Mouse (Mus musculus): Measurements from ENCODE around the gene Rab4a. TPM values are rescaled to one million over a fixed set of nuclear protein-coding genes. Genes with fewer than 3 reads are reported as not detected.
A peak's percentile ranks its signal among the peaks of the same experiment; 100 is the strongest.
"Not testable (repeated sequence)": the region's sequence is repeated elsewhere in the genome, so short reads cannot be mapped to it uniquely, and the experiment has no call there.

The Rab4a gene
- polyA plus RNA-seq, 1 experiment from 2014 or later, result 42.3 TPM

DNA sequence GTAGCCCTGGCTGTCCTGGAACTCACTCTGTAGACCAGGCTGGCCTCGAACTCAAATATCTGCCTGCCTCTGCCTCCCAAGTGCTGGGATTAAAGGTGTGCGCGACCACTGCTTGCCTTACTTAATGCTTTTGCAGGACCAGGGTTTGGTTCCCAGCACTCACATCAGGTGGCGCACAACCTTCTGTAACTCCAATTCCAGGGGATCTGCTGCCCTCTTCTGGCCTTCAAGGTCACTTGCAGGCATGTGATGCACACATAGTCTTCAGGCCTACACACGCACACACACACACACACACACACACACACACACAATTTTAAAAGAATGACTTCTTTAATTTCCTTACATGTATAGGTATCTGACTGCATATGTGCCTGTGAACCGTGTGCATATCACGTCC is 4.9 kb upstream of the Rab4a start:
- Histone ChIP-seq H3K4me3 (no peak overlapping the region), H3K4me1 (replicated peaks) (peaks cover 3% of the 10 kb centered on the region; the same call in 1 of the 2 replicates), H3K27ac (ENCODE audit: poor library complexity, severe bottlenecking) (no peak overlapping the region), H3K9me3 (replicated peaks) (peaks cover 7% of the 10 kb centered on the region; the same call in 1 of the 2 replicates), H3K36me3 (no peaks in the 10 kb centered on the region), H3K9ac (no peak overlapping the region), H3K4me2 (no peak overlapping the region), H3K27me3 (replicated peaks) (no peaks in the 10 kb centered on the region)
- WGBS, result 91% methylated on average over 7 of the region's 7 CpGs
- ATAC-seq (ENCODE audit: insufficient number of reproducible peaks, low FRiP score), result no peak

DNA sequence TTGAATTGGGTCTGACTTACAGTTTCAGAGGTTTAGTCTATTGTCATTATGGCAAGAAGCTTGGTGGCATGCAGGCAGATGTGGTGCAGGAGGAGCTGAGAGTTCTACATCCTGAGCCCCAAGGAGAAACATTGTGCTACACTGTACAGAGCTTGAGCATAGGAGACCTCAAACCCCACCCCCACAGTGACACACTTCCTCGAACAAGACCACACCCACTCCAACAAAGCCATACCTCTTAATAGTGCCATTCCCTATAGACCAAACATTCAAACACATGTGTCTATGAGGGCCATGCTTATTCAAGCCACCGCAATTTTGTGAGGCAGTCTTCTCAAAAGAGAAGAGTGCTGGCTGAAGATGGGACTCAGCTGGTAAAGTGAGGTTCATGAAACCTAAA is 4.2 kb upstream of the Rab4a start:
- Histone ChIP-seq H3K4me1 (replicated peaks) (peaks cover 4% of the 10 kb centered on the region), H3K27ac (ENCODE audit: poor library complexity, severe bottlenecking) (no peak overlapping the region), H3K27me3 (replicated peaks) (no peaks in the 10 kb centered on the region), H3K9ac (no peak overlapping the region), H3K9me3 (replicated peaks) (peaks cover 7% of the 10 kb centered on the region; the same call in 1 of the 2 replicates), H3K4me3 (no peak overlapping the region), H3K36me3 (no peaks in the 10 kb centered on the region), H3K4me2 (no peak overlapping the region)
- no peak for ATAC-seq (ENCODE audit: insufficient number of reproducible peaks, low FRiP score)
- WGBS, result 79% methylated on average over 2 of the region's 2 CpGs

DNA sequence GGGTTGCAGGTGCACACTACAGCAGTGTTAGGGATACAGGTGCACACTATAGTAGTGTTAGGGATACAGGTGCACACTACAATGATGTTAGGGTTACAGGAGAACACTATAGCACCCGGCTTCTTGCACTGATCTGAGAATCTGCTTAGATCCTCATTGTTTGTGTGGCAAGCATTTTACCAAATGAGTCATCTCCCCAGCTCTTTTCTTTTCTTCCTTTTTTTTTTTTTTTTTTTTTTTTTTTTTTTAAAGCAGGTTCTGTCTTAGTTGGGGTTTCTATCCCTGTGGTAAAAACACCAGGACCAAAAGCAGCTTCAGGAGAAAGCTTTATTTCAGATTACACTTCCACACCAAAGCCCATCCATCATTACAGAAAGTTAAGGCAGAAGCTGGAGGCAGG is 2.1 kb upstream of the Rab4a start:
- no peak overlapping the region for H3K27ac ChIP-seq (ENCODE audit: poor library complexity, severe bottlenecking)
- no peak overlapping the region for H3K9ac ChIP-seq
- H3K27me3 ChIP-seq (replicated peaks), result no peaks in the 10 kb centered on the region
- H3K4me2 ChIP-seq, result no peak overlapping the region
- WGBS, result 60% methylated on average over 1 of the region's 1 CpGs
- H3K9me3 ChIP-seq (replicated peaks), result peaks cover 7% of the 10 kb centered on the region; the same call in 1 of the 2 replicates
- ATAC-seq (ENCODE audit: insufficient number of reproducible peaks, low FRiP score), result no peak
- no peaks in the 10 kb centered on the region for H3K36me3 ChIP-seq
- no peak overlapping the region for H3K4me3 ChIP-seq
- peaks cover 16% of the 10 kb centered on the region for H3K4me1 ChIP-seq (replicated peaks)

GRCm38 (mm10) chr8:123804586-123804985 is 1.2 kb upstream of the Rab4a start:
- Histone ChIP-seq H3K4me3 (no peak overlapping the region), H3K4me1 (replicated peaks) (peaks cover 16% of the 10 kb centered on the region), H3K4me2 (no peak overlapping the region), H3K9ac (no peak overlapping the region), H3K27ac (ENCODE audit: poor library complexity, severe bottlenecking) (no peak overlapping the region), H3K9me3 (replicated peaks) (peaks cover 7% of the 10 kb centered on the region; the same call in 1 of the 2 replicates), H3K36me3 (peaks cover 3% of the 10 kb centered on the region; the same call in 1 of the 2 replicates), H3K27me3 (replicated peaks) (no peaks in the 10 kb centered on the region)
- no peak for ATAC-seq (ENCODE audit: insufficient number of reproducible peaks, low FRiP score)
- 81% methylated on average over 7 of the region's 7 CpGs for WGBS

- Histone ChIP-seq H3K36me3 (peaks cover 3% of the 10 kb centered on the region; the same call in 1 of the 2 replicates), H3K9ac (peak overlapping the region; percentile 88), H3K27me3 (replicated peaks) (no peaks in the 10 kb centered on the region), H3K9me3 (replicated peaks) (peaks cover 7% of the 10 kb centered on the region; the same call in 1 of the 2 replicates), H3K4me3 (peak overlapping the region; percentile 69), H3K4me1 (replicated peaks) (peaks cover 16% of the 10 kb centered on the region), H3K27ac (ENCODE audit: poor library complexity, severe bottlenecking) (no peak overlapping the region), H3K4me2 (peak overlapping the region; percentile 79)
- no peak for ATAC-seq (ENCODE audit: insufficient number of reproducible peaks, low FRiP score)
- WGBS, result 19% methylated on average over 15 of the region's 15 CpGs
These were observed 522 bp upstream of the Rab4a start for GRCm38 (mm10) chr8:123805209-123805717.

GRCm38 (mm10) chr8:123806374-123806935 is 670 bp downstream of the Rab4a start:
- Histone ChIP-seq H3K4me3 (peak overlapping the region; percentile 69), H3K36me3 (peaks cover 3% of the 10 kb centered on the region; the same call in 1 of the 2 replicates), H3K27me3 (replicated peaks) (no peaks in the 10 kb centered on the region), H3K4me1 (replicated peaks) (peaks cover 21% of the 10 kb centered on the region), H3K9me3 (replicated peaks) (no peaks in the 10 kb centered on the region), H3K27ac (ENCODE audit: poor library complexity, severe bottlenecking) (peak overlapping the region; percentile 55), H3K9ac (peak overlapping the region; percentile 88), H3K4me2 (peak overlapping the region; percentile 79)
- 5% methylated on average over 12 of the region's 12 CpGs for WGBS
- ATAC-seq (ENCODE audit: insufficient number of reproducible peaks, low FRiP score), result peak; percentile 14; the same call in 1 of the 2 replicates

GRCm38 (mm10) chr8:123807024-123807431 is 1.2 kb downstream of the Rab4a start:
- peak; percentile 66 for ATAC-seq (ENCODE audit: insufficient number of reproducible peaks, low FRiP score)
- peaks cover 21% of the 10 kb centered on the region for H3K4me1 ChIP-seq (replicated peaks)
- H3K9ac ChIP-seq, result peak overlapping the region; percentile 88
- no peaks in the 10 kb centered on the region for H3K9me3 ChIP-seq (replicated peaks)
- H3K27me3 ChIP-seq (replicated peaks), result no peaks in the 10 kb centered on the region
- H3K36me3 ChIP-seq, result peaks cover 3% of the 10 kb centered on the region; the same call in 1 of the 2 replicates
- H3K4me2 ChIP-seq, result peak overlapping the region; percentile 79
- H3K4me3 ChIP-seq, result peak overlapping the region; percentile 69
- WGBS, result 8% methylated on average over 14 of the region's 14 CpGs
- H3K27ac ChIP-seq (ENCODE audit: poor library complexity, severe bottlenecking), result peak overlapping the region; percentile 17; the same call in 1 of the 2 replicates

GRCm38 (mm10) chr8:123807852-123808573 is 2.2 kb downstream of the Rab4a start:
- Histone ChIP-seq H3K4me3 (no peak overlapping the region), H3K9ac (no peak overlapping the region), H3K36me3 (peaks cover 3% of the 10 kb centered on the region; the same call in 1 of the 2 replicates), H3K27me3 (replicated peaks) (no peaks in the 10 kb centered on the region), H3K4me2 (peak overlapping the region; percentile 79), H3K4me1 (replicated peaks) (peaks cover 21% of the 10 kb centered on the region), H3K27ac (ENCODE audit: poor library complexity, severe bottlenecking) (no peak overlapping the region), H3K9me3 (replicated peaks) (no peaks in the 10 kb centered on the region)
- no peak for ATAC-seq (ENCODE audit: insufficient number of reproducible peaks, low FRiP score)
- WGBS, result 69% methylated on average over 6 of the region's 6 CpGs

GRCm38 (mm10) chr8:123808671-123809070 is 2.9 kb downstream of the Rab4a start:
- 76% methylated on average over 7 of the region's 7 CpGs for WGBS
- H3K27me3 ChIP-seq (replicated peaks), result no peaks in the 10 kb centered on the region
- no peak overlapping the region for H3K27ac ChIP-seq (ENCODE audit: poor library complexity, severe bottlenecking)
- no peak overlapping the region for H3K9ac ChIP-seq
- H3K9me3 ChIP-seq (replicated peaks), result no peaks in the 10 kb centered on the region
- H3K36me3 ChIP-seq, result peaks cover 3% of the 10 kb centered on the region; the same call in 1 of the 2 replicates
- H3K4me1 ChIP-seq (replicated peaks), result peaks cover 24% of the 10 kb centered on the region
- H3K4me2 ChIP-seq, result no peak overlapping the region
- H3K4me3 ChIP-seq, result no peak overlapping the region
- ATAC-seq (ENCODE audit: insufficient number of reproducible peaks, low FRiP score), result no peak

DNA sequence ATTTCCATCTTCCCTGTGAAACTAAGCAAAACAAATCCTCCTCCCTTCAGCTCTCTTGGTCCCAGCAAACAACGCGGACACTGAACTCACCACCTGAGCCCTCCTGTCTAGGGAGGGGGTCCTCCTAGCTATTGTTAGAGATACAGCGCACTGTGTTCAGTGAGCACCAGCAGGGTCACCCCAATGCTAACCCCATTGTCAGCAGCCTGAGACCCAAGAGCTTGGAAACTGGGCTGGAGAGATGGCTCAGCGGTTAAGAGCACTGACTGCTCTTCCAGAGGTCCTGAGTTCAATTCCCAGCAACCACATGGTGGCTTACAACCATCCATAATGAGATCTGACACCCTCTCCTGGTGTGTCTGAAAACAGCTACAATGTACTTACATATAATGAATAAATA is 3.6 kb downstream of the Rab4a start:
- not testable (repeated sequence) for H3K9ac ChIP-seq; H3K9me3 ChIP-seq (replicated peaks); H3K36me3 ChIP-seq; H3K27ac ChIP-seq (ENCODE audit: poor library complexity, severe bottlenecking); H3K4me2 ChIP-seq; H3K27me3 ChIP-seq (replicated peaks); ATAC-seq (ENCODE audit: insufficient number of reproducible peaks, low FRiP score); H3K4me3 ChIP-seq
- H3K4me1 ChIP-seq (replicated peaks), result peaks cover 27% of the 10 kb centered on the region
- 87% methylated on average over 4 of the region's 4 CpGs for WGBS

- 80% methylated on average over 5 of the region's 5 CpGs for WGBS
- H3K4me1 ChIP-seq (replicated peaks), result peaks cover 42% of the 10 kb centered on the region
- H3K36me3 ChIP-seq, result peaks cover 3% of the 10 kb centered on the region; the same call in 1 of the 2 replicates
- H3K27me3 ChIP-seq (replicated peaks), result no peaks in the 10 kb centered on the region
- no peak for ATAC-seq (ENCODE audit: insufficient number of reproducible peaks, low FRiP score)
- H3K9ac ChIP-seq, result no peak overlapping the region
- H3K4me3 ChIP-seq, result no peak overlapping the region
- no peak overlapping the region for H3K4me2 ChIP-seq
- no peaks in the 10 kb centered on the region for H3K9me3 ChIP-seq (replicated peaks)
- no peak overlapping the region for H3K27ac ChIP-seq (ENCODE audit: poor library complexity, severe bottlenecking)
These were observed 6.4 kb downstream of the Rab4a start for GRCm38 (mm10) chr8:123812227-123812626.

Data from heart, embryonic 12.5 days (tissue).